Mouse (Mus musculus) ES-E14 (cell line): ENCODE data around the gene Dnmt3a. TPM values are rescaled to one million over a fixed set of nuclear protein-coding genes. Genes with fewer than 3 reads are reported as not detected.

Source experiments
- DNase-seq: peaks from one replicate; pipeline ENCODE4 v3.0.0-alpha.2; 2013; ENCODE audit warnings: low read depth, low spot score
- H3K27ac ChIP-seq: 2 replicates; pipeline ENCODE4 v1.5.1; 2012; ENCODE audit warnings: low read depth, mild to moderate bottlenecking, low read length, moderate library complexity, mixed read lengths; ENCODE audit not compliant: poor library complexity, insufficient read depth, severe bottlenecking
- H3K36me3 ChIP-seq: 2 replicates; pipeline ENCODE4 v1.6.1; 2012; ENCODE audit warnings: mild to moderate bottlenecking, low read length, moderate library complexity, mixed read lengths; ENCODE audit not compliant: control insufficient read depth, poor library complexity, insufficient read depth, severe bottlenecking
- H3K4me1 ChIP-seq, 2 experiments: fragments of 150-350 bp in 1 of 2; sonication (generic) in 1 of 2; 2 replicates each; pipeline ENCODE4 v1.6.1; 2012; ENCODE audit warnings: low read length in 2 of 2, mild to moderate bottlenecking in 1 of 2, mixed read lengths in 1 of 2; ENCODE audit not compliant: control insufficient read depth in 2 of 2, insufficient read depth in 2 of 2, poor library complexity in 1 of 2
- H3K4me3 ChIP-seq, 2 experiments: fragments of 150-350 bp in 1 of 2; sonication (generic) in 1 of 2; 2 replicates each; pipeline ENCODE4 v1.5.1; 2012; ENCODE audit warnings: low read length in 2 of 2, low read depth in 1 of 2, mild to moderate bottlenecking in 1 of 2, mixed read lengths in 1 of 2; ENCODE audit not compliant: insufficient read depth in 1 of 2, poor library complexity in 1 of 2, severe bottlenecking in 1 of 2
- H3K9ac ChIP-seq: 2 replicates; pipeline ENCODE4 v1.6.1; 2012; ENCODE audit warnings: low read depth, mild to moderate bottlenecking, low read length, mixed read lengths; ENCODE audit not compliant: poor library complexity, insufficient read depth, severe bottlenecking
- H3K9me3 ChIP-seq: fragments of 150-350 bp; sonication (generic); 2 replicates; pipeline ENCODE4 v1.6.1; 2012; ENCODE audit warnings: low read depth, mild to moderate bottlenecking, low read length; ENCODE audit not compliant: control insufficient read depth, insufficient read depth
- CHD2 ChIP-seq: IDR thresholded peaks from 2 replicates; pipeline ENCODE4 v1.6.1; 2014; ENCODE audit warnings: mild to moderate bottlenecking, low read depth, low read length, inconsistent platforms
- HCFC1 ChIP-seq: IDR thresholded peaks from 2 replicates; pipeline ENCODE4 v1.6.1; 2012; ENCODE audit warnings: low read length, inconsistent platforms, borderline replicate concordance; ENCODE audit not compliant: insufficient read depth
- MAFK ChIP-seq: IDR thresholded peaks from 2 replicates; pipeline ENCODE4 v1.6.1; 2014; ENCODE audit warnings: mild to moderate bottlenecking, low read depth, low read length, inconsistent platforms; ENCODE audit not compliant: insufficient read depth
- ZC3H11A ChIP-seq: IDR thresholded peaks from 2 replicates; pipeline ENCODE4 v1.6.1; 2012; ENCODE audit warnings: low read depth, mild to moderate bottlenecking, inconsistent platforms, low read length, borderline replicate concordance
- ZNF384 ChIP-seq: IDR thresholded peaks from 2 replicates; pipeline ENCODE4 v1.6.1; 2012; ENCODE audit warnings: low read depth, low read length, inconsistent platforms
- in situ Hi-C, 2 experiments: fragments of 600-800 bp; cut with MboI; formaldehyde crosslinking; loops; one replicate each; pipeline ENCODE4 v1.15.1; 2025; ENCODE audit warnings: low sequenced_read_pairs in 2 of 2, inconsistent platforms in 1 of 2; ENCODE audit not compliant: unreplicated experiment in 2 of 2
- total RNA-seq: library from RNA; depleted of rRNA; stranded (reverse); fragments of 300-350 nt; gene quantifications from 2 replicates; pipeline ENCODE4 v1.2.3, GENCODE M21; 2012

Gene Dnmt3a
- total RNA-seq, 1 experiment: 77.0 TPM

GRCm38 (mm10) chr12:3806703-3807547, 1.1 kb downstream of the Dnmt3a start:
- TF ChIP-seq ZC3H11A: no peak
- in situ Hi-C loops: no loop called here
- peaks cover 3 to 15% of the 10 kb centered on the region in 2 experiments; a peak in 2 of 4 replicates for H3K4me1 ChIP-seq

GRCm38 (mm10) chr12:3807548-3808395, 2.0 kb downstream of the Dnmt3a start:
- Histone ChIP-seq H3K4me3 (peak overlapping the region; percentile 60 to 94), H3K9me3 (no peaks in the 10 kb centered on the region), H3K36me3 (no peaks in the 10 kb centered on the region), H3K4me1 (peaks cover 3 to 18% of the 10 kb centered on the region in 2 experiments; a peak in 2 of 4 replicates), H3K27ac (0 out of 2 replicates have a peak overlapping the region, but pooled peaks have one; percentile 14), H3K9ac (peak overlapping the region; percentile 82)
- in situ Hi-C loops: no loop called here
- DNase-seq: no peak
- TF ChIP-seq ZNF384: no peak
- no peak for TF ChIP-seq HCFC1
- no peak for TF ChIP-seq MAFK
- TF ChIP-seq ZC3H11A: no peak
- no peak for TF ChIP-seq CHD2

More at GRCm38 (mm10) chr12:3806703-3807547, 1.1 kb downstream of the Dnmt3a start:
- DNase-seq: no peak
- H3K36me3 ChIP-seq: no peaks in the 10 kb centered on the region
- H3K4me3 ChIP-seq: peak overlapping the region; percentile 60 to 94; a peak in 3 of 4 replicates
- 0 out of 2 replicates have a peak overlapping the region, but pooled peaks have one; percentile 14 for H3K27ac ChIP-seq
- H3K9me3 ChIP-seq: no peaks in the 10 kb centered on the region
- H3K9ac ChIP-seq: peak overlapping the region; percentile 82

- no peak for DNase-seq
- Histone ChIP-seq H3K27ac (no peak overlapping the region), H3K4me1 (peaks cover 3 to 18% of the 10 kb centered on the region in 2 experiments; a peak in 2 of 4 replicates), H3K9ac (peak overlapping the region; percentile 82; the same call in 1 of the 2 replicates), H3K36me3 (no peaks in the 10 kb centered on the region), H3K9me3 (no peaks in the 10 kb centered on the region), H3K4me3 (peak overlapping the region; percentile 60 to 94)
- in situ Hi-C loops: no loop called here
- TF ChIP-seq ZC3H11A: no peak
- no peak for TF ChIP-seq MAFK
- TF ChIP-seq ZNF384: no peak
- no peak for TF ChIP-seq HCFC1
Observed at GRCm38 (mm10) chr12:3808396-3808981, 2.7 kb downstream of the Dnmt3a start.

DNA sequence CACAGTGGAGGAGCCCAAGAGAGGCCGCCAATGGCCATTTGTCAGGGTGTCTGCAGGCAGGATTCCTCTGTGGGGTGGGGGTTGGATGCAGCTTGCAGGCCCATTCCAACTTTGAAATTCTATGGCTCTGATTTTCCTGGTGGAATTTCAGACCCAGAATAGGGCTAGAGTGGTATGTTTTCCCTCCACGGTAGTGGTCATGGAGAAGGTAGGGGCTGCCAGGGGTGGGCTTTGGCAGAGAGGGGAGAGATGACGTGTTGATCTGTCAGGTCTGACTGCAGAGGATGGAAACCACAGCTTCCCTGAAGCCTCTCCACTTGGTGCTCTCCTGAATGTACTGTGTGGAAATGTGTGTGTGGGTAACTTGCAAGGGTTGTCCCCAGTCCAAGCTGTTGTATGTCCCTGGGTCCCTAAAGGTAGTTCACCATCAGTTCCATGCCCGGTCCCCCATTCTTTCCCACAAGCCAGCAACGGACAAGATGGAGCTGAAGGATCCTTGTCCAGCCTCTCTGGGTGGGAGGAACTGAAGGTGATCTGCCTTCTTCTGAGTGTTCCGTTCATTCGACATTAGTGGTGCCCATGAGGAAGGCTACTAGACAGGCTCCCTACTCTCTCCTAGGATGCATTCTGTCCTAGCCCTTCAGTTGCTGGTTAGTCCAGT, 3.8 kb downstream of the Dnmt3a start:
- no peaks in the 10 kb centered on the region for H3K36me3 ChIP-seq
- no peak overlapping the region for H3K4me3 ChIP-seq
- H3K9ac ChIP-seq: no peak overlapping the region
- no peak for DNase-seq
- in situ Hi-C loops: no loop called here
- H3K9me3 ChIP-seq: no peaks in the 10 kb centered on the region
- TF ChIP-seq ZC3H11A (no peak), CHD2 (no peak), HCFC1 (no peak), MAFK (no peak), ZNF384 (no peak)
- no peak overlapping the region for H3K27ac ChIP-seq
- peaks cover 3 to 18% of the 10 kb centered on the region in 2 experiments; a peak in 2 of 4 replicates for H3K4me1 ChIP-seq
